Mouse (Mus musculus) ES-Bruce4 (cell line): ENCODE measurements at regions not wholly inside any gene's neighbourhood (a gene's known extent, or its start where the extent isn't known, plus 50 kb on each side); places are given as distances from the start of the nearest gene placed in this dataset.

ENCODE experiments used
- CTCF ChIP-seq: IDR thresholded peaks from one replicate; pipeline ENCODE4 v1.8.1; 2011; ENCODE audit warnings: low read depth, low read length
- EP300 ChIP-seq: IDR thresholded peaks from 2 replicates; pipeline ENCODE4 v1.6.1; 2011; ENCODE audit warnings: low read depth, low read length; ENCODE audit not compliant: insufficient read depth
- POLR2A ChIP-seq: IDR thresholded peaks from one replicate; pipeline ENCODE4 v1.8.1; 2011; ENCODE audit warnings: low read length; ENCODE audit not compliant: insufficient read depth

DNA sequence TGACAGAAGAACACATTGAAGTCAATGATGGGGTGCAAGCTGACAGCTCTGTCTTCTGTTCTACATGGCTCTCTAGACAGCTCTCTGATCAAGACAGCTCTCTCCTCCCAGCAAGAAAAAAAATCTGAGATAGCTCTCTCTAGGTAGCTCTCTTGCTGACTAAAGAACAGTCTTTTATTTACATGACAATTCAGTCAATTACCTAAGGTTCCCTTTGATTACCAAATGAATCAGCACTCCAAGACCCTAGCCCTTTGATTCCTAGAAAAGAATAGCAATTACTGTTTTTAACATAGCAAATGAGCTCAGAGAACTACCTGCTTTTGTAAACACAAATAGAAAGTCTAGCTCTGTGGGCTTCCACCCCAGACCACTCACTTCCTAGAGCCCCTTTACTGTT lies 264.1 kb downstream of the Gm6685 start:
- TF ChIP-seq EP300 (no peak), CTCF (no peak), POLR2A (no peak)
